Mouse (Mus musculus) liver, adult 2 months (tissue): ENCODE results near the gene Pdk4.

Experiments used
- CTCF ChIP-seq: fragments of 200-500 bp; IDR thresholded peaks from 2 replicates; pipeline ENCODE4 v1.5.1; 2011; ENCODE audit warnings: low read depth, low read length, control low read depth
- POLR2A ChIP-seq: fragments of 200-500 bp; IDR thresholded peaks from 2 replicates; pipeline ENCODE4 v1.6.1; 2011; ENCODE audit warnings: low read length, control low read depth; ENCODE audit not compliant: insufficient read depth; ENCODE audit errors: extremely low read depth

DNA sequence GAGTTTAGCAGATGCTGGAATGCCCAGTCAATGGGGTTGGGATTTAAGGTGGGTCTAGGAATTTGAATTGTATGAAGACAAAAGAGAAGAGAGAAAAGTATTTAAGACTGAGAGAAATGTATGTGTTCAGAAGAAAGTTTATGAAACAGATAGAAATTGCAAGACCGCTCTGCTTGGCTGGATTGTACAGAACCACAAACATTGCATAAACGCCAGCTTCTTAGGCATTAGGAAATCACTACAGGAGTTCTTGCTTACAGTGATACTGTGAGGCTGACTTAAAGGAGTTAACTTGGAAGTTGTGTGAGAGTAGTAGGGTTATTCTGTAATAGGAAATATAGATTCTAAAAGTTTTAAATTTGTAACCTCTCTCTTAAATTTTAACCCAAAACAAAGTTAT, 23.4 kb downstream of the Pdk4 start:
- no peak for TF ChIP-seq CTCF
- TF ChIP-seq POLR2A = no peak
